Mouse (Mus musculus) frontal cortex, postnatal 25 days (tissue): Measurements from ENCODE around the gene 1700029P11Rik.
"Not testable (repeated sequence)": the region's sequence is repeated elsewhere in the genome, so short reads cannot be mapped to it uniquely, and the experiment has no call there.

Source experiments
- DNase-seq, 2 experiments: peaks; one replicate each; pipeline ENCODE4 v3.0.0; 2022; ENCODE audit warnings: low spot score in 2 of 2

Gene 1700029P11Rik

DNA sequence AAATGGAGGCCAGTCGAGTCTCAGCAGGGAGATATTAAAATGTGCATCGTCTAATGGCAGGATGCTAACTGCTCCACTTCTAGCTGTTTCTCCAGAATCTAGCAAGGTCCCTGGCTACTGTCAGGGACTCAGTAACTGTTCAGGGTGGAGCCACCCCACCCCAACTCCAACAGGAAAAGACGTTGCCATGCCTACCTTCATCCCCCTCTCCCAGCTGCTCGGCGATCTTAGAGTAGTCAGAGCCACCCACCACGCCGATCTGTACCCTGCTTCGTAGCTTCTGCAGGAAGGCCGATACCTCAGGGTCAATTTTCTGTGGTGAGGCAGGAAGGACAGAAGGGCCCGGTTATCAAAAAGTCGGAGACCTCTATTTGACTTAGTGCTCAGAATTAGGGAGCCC is 22.7 kb upstream of the 1700029P11Rik start:
- no peak for DNase-seq

- DNase-seq = no peak
Measured at GRCm38 (mm10) chr15:81958906-81959305, 21.4 kb upstream of the 1700029P11Rik start.

DNA sequence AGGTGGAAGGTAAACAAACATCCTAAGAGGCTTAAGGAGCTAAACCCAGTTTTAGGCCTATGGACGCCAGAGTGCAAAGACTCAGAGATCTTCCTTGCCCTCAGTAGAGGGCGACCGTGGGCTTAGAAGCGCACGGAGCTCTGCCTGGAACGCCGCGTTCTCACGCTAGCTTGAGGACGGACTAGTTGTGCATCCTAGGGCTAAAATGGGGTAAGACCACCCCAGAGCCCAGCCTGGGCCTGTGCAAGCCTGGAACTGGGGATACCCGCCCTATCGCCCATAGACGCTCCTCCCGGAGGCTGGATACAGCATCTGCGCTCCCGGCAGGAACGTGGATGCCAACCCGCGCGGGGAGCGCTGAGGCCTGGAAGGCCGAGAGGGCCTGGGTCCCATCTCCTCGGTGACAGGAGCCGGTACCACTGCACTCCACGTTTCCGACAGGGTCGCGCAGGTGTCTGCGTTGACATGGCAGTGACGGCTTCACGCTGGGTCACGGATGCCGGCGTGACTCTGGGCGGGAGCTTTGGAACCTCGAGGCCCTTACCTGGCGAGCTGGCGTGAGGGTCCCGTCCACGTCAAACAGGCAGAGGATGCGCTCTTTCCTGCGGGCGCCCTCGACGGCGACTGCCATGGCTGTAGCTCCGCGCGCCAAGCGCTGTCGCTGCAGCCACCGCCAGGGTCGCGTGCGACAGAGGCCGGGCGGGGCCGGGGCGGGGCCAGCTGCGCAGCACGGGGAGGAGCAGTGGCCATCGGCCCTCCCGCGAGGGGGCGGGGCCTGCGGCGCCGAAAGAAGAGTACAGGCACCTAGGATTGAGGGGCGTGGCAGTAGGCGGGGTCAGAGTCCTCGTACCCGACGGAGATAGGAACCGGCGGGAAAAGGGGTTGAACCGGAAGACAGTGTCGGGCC is 19.9 kb upstream of the 1700029P11Rik start, which contains the start of gene Pmm1:
Gene Pmm1, minus strand, starts transcription at position 760 of the 907 bp plus-strand sequence.
- DNase-seq = peak; percentile 90 to 93

DNA sequence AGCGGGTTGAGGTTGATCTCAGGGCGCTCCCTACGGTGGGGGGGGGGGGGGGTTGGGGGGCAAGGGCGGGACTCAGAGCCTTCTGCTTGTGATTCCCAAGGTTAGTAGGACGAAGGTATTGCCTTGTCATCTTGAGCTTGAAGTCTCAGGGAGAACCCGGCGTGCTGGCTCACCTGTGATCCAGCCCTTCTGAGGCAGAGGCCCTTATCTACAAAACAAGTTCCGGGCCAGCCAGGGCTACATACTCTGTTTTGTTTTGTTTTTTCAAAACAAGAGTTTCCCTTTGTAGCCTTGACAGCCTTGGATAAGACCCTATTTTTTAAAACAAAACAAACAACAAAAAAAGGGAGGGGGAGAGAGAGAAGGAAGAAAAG is 19.3 kb upstream of the 1700029P11Rik start:
- no peak for DNase-seq

- no peak for DNase-seq
Measured at GRCm38 (mm10) chr15:81964262-81964661, 16.1 kb upstream of the 1700029P11Rik start.

DNA sequence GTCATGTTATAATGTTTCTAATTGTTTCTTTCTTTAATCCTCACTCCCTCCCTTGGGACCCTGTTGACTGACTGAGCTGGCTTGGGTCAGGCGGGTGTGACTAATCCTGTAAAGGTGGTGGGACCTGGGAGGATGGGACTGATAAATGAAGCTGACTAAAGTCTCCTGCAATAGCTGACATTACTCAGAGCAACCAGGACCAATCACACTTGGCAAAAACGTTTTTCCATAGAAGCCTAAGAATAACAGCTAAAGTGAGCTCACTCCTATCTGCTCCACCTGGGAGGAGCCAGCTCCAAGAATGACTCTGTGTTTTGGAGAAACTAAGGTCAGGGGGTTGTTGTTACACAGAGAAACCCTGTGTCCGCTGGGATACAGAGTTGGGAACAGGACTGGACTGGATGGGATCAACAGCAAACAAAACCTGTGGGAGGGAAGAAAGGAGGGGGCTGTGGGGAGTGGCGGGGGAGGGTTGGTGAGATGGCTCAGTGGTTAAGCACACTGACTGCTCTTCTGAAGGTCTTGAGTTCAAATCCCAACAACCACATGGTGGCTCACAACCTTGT is 15.3 kb upstream of the 1700029P11Rik start:
- DNase-seq = no peak

DNA sequence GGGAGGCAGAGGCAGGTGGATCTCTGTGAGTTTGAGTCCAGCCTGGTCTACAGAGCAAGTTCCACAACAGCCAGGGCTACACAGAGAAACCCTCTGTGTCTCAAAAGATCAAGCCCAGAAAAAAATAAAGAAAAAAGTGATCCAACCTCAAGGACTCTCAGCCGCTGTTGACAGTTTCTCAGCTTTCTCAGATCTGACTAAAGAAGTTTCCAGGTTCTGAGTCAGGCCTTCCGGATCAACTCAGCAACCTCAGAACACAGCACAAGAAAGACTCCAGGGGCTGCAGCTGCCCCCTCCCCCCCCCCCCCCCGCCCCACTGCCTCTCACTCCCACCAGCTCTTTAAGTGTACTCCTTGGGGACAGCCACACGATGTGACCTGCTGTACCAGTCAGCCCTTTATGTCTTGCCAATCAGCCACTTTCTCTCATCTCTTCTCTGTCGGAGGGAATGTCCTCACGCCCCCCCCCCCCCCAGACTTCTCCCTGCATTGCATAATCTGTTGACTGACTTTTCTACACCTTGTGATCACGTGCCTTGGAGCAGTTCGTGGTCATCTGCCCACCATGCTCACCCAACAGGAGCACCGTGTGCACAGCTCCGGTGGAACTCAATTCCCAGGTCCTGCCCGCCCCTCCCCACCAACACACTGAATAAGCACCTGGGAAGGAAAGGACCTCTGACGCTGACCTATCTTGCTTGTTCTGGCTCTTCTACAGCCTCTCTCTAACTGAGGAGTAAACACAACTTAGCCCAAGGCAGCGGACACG is 14.1 kb upstream of the 1700029P11Rik start:
- DNase-seq = no peak

- no peak for DNase-seq
Measured at GRCm38 (mm10) chr15:81967821-81968220, 12.5 kb upstream of the 1700029P11Rik start.

DNA sequence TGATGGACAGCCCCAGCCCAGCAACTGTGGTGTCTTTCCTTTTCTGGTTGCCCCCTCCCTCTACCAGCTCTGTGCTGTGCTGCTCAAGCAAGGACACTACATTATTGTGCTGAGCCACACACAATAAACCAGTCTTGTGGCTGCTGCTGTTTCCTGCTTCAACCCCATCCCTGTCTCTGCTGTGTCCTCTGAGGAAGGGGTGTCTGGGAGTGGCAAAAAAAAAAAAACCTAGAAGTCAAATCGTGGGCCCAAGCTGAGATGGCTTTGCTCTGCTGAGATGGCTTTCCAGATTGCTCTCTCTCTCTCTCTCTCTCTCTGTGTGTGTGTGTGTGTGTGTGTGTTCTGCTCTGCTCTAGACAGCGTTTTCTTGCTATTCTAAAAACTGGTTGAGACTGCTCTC is 11.9 kb upstream of the 1700029P11Rik start:
- DNase-seq = no peak

- DNase-seq = no peak
Measured at GRCm38 (mm10) chr15:81969173-81969572, 11.2 kb upstream of the 1700029P11Rik start.

DNA sequence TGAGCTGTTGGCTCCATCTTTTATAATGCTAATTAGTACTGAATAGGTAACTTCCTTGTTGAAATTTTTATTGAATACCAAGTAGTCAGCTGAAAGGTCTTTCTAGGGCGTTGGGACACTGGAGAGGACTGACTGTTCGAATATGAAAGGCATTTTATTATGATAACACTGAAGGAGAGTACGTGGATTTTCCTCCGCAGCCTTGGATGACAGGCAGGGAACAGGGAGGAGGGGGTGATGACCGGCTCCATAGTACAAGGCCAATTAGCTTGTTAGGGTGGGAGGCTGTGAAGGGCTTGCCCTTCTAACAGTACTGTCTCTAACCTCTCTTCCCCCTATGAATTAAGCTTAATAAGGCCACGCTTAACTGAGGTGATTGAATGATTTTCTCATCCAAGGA is 10.7 kb upstream of the 1700029P11Rik start:
- DNase-seq = not testable (repeated sequence)

DNA sequence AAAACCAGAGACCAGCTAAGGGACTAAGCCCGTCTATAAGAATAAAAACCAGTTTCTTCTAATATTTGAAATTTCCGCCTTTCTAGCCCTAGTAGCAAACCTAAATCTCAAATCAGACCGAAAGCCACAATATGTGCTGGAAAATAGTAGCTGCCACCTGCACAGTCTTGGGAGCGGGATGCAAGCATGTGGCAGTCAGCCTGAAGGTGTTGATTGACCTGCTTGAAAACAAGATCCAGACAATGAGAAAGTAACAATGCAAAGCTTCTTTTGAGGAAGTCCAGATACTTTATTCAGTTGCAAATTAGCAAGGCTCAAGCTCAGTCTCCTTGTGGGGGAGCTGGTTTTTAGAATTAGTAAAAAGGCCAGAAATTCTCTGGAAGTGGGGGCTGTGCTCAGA is 9.8 kb upstream of the 1700029P11Rik start:
- DNase-seq = not testable (repeated sequence)

- not testable (repeated sequence) for DNase-seq
Measured at GRCm38 (mm10) chr15:81975156-81975555, 5.2 kb upstream of the 1700029P11Rik start.

- no peak for DNase-seq
Measured at GRCm38 (mm10) chr15:81982173-81982572, 1.8 kb downstream of the 1700029P11Rik start.

GRCm38 (mm10) chr15:81985267-81986161 is 5.2 kb downstream of the 1700029P11Rik start:
- no peak for DNase-seq

DNA sequence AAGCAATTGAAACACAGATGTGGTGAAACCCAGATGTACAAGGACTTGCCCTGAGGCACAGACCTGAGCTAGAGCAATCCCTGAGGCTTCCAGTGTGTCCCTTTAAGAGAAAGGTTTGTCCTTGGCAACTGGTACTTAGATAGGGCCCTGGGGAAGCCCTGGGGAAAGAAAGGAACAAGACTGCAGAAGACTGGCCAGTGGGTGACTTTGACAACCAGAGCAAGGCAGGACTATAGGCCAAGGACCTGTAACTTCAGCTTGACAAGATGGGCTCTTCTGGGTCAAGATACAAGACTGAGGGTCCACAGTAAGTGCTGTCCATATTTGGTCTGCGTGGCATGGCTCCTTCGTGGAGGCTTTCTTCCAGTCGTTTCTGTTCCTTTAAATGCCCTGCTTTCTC is 7.3 kb downstream of the 1700029P11Rik start, which contains the start of gene Xrcc6:
Gene Xrcc6, plus strand, starts transcription at position 190 of the 400 bp plus-strand sequence.
- DNase-seq = no peak

DNA sequence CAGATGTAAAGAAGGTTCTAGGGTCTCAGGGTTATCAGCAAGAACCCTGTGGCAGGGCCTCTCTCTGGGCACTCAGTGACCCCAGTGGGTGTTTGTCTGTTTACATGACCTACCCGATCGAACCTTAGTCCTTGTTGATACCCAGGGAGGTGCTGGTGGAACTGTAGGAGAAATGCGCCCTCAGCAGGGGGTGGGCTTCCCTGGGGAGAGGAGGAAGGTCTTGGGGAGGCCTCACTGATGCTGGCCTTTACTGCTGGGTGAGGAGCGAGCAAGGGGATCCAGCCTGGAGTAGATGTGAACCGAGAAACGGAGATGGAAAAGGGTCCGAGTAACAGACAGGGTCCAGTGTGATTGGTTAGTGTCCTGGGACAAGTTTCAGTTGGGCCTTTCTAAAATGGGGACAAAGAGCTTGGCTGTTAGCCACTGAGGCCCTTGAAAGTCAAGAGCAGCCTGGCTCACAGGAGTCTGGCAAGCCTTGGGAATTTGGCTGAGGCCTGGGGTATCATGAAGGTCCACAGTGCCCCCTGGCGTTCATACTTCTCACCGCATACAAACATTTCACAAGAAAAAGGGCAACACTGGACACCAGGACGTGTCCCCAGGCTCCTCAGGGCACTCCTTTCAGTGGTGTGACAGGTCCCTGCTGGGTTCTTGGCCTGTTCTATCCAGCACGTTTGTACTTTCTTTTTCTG is 9.2 kb downstream of the 1700029P11Rik start:
- peak; percentile 78 to 84 for DNase-seq

- DNase-seq = no peak
Measured at GRCm38 (mm10) chr15:81990549-81990948, 10.2 kb downstream of the 1700029P11Rik start.

GRCm38 (mm10) chr15:81993992-81994391 is 13.7 kb downstream of the 1700029P11Rik start:
- DNase-seq = no peak

DNA sequence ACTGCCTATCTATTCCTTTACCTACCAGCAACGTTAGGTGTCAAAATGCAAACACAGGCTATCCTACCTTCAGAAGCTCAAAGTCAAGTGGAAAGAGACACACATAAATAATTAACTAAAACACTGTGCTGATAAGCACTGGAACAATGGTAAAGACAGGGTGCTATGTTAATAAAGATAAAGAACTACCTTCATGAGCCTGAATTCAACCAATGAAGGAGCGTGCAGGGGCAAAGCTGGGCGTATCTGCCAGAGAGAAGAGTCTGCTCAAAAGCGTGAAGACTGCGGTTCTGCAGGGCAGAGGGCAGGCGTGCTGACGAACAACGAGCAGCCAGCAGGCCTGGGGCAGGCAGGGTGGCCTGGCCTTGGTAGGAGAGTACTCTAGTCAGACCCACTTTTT is 23.9 kb downstream of the 1700029P11Rik start:
- DNase-seq = no peak

GRCm38 (mm10) chr15:82011947-82012346 is 31.6 kb downstream of the 1700029P11Rik start:
- no peak for DNase-seq
